Comparison of ENCODE assay signal across 10 mouse cellular contexts in genomic region chr9:25693632-25694031, GRCm38 (mm10).
DNase-seq lines count a peak whose midpoint lies in the region; ATAC-seq lines count a peak whose summit lies in the region.
"Had no signal": no experiment of that assay in that cellular context is flagged by ENCODE, and none has a peak within 500 bp of the region (broad histone marks: within the 10 kb centered on the region; RNA-seq: fewer than 3 reads in every experiment).

No protein-coding gene starts in this region.

- no peaks in the 10 kb centered on the region for H3K9me3 ChIP-seq in hindbrain, embryonic 16.5 days (ENCODE audit: control insufficient read depth, low read length)
- H3K9me3 ChIP-seq in limb, embryonic 10.5 days (replicated peaks) = no peaks in the 10 kb centered on the region
- H3K9me3 ChIP-seq in neural tube, embryonic 15.5 days (replicated peaks) = no peaks in the 10 kb centered on the region

- DNase-seq in heart, adult 18-20 months = peak; percentile 1 to 13
- DNase-seq in heart, adult 11 months = no peak
- DNase-seq in NIH3T3 (ENCODE audit: low read depth) = peak; percentile 2
- DNase-seq in embryo, embryonic 9.5 days (ENCODE audit: extremely low spot score) = peak; percentile 41
- peak; percentile 29 for DNase-seq in limb, embryonic 10.5 days (ENCODE audit: low spot score)
- no peak for DNase-seq in T-cell, adult 2 months (ENCODE audit: low spot score)

- H3K4me3 ChIP-seq in hindbrain, embryonic 16.5 days (ENCODE audit: low read length) = no peak overlapping the region
- no peak overlapping the region for H3K4me3 ChIP-seq in limb, embryonic 10.5 days
- H3K4me3 ChIP-seq in neural tube, embryonic 15.5 days (replicated peaks) = no peak overlapping the region
- H3K4me3 ChIP-seq: heart, embryonic 13.5 days; myocyte had no signal

- H3K4me1 ChIP-seq in hindbrain, embryonic 16.5 days (ENCODE audit: control insufficient read depth, insufficient read depth, low read depth, low read length) = no peaks in the 10 kb centered on the region
- H3K4me1 ChIP-seq in limb, embryonic 10.5 days = no peaks in the 10 kb centered on the region
- H3K4me1 ChIP-seq in neural tube, embryonic 15.5 days = no peaks in the 10 kb centered on the region
- H3K4me1 ChIP-seq: heart, embryonic 13.5 days had no signal

- WGBS in hindbrain, embryonic 16.5 days = 24% methylated on average over 5 of the region's 5 CpGs
- 62% methylated on average over 5 of the region's 5 CpGs for WGBS in limb, embryonic 10.5 days
- 20% methylated on average over 5 of the region's 5 CpGs for WGBS in neural tube, embryonic 15.5 days

- H3K27ac ChIP-seq in hindbrain, embryonic 16.5 days (ENCODE audit: low read depth, low read length) = no peak overlapping the region
- no peak overlapping the region for H3K27ac ChIP-seq in limb, embryonic 10.5 days
- no peak overlapping the region for H3K27ac ChIP-seq in neural tube, embryonic 15.5 days (replicated peaks)
- H3K27ac ChIP-seq: heart, embryonic 13.5 days had no signal

- no peaks in the 10 kb centered on the region for H3K27me3 ChIP-seq in hindbrain, embryonic 16.5 days (replicated peaks; ENCODE audit: control insufficient read depth, insufficient read depth, low read length)
- no peaks in the 10 kb centered on the region for H3K27me3 ChIP-seq in limb, embryonic 10.5 days (ENCODE audit: low read depth, poor library complexity, severe bottlenecking)
- H3K27me3 ChIP-seq in neural tube, embryonic 15.5 days (replicated peaks) = no peaks in the 10 kb centered on the region
- H3K27me3 ChIP-seq: heart, embryonic 13.5 days had no signal

- no peaks in the 10 kb centered on the region for H3K36me3 ChIP-seq in hindbrain, embryonic 16.5 days (ENCODE audit: control insufficient read depth, insufficient read depth, low read length)
- no peaks in the 10 kb centered on the region for H3K36me3 ChIP-seq in limb, embryonic 10.5 days
- no peaks in the 10 kb centered on the region for H3K36me3 ChIP-seq in neural tube, embryonic 15.5 days
- H3K36me3 ChIP-seq: heart, embryonic 13.5 days had no signal

- H3K4me2 ChIP-seq in hindbrain, embryonic 16.5 days (ENCODE audit: low read length) = no peak overlapping the region
- no peak overlapping the region for H3K4me2 ChIP-seq in neural tube, embryonic 15.5 days
- H3K4me2 ChIP-seq: heart, embryonic 13.5 days had no signal

- H3K9ac ChIP-seq in hindbrain, embryonic 16.5 days (ENCODE audit: low read depth, low read length) = no peak overlapping the region
- H3K9ac ChIP-seq in neural tube, embryonic 15.5 days (replicated peaks) = no peak overlapping the region
- H3K9ac ChIP-seq: heart, embryonic 13.5 days had no signal

- ATAC-seq in hindbrain, embryonic 16.5 days = peak; percentile 89
- peak; percentile 92 for ATAC-seq in neural tube, embryonic 15.5 days (ENCODE audit: low FRiP score)

Comparison
In these comparisons a context has a peak if more than half of its experiments do, and no peak if none do; other contexts are left out.
1. DNase-seq: peak in heart, adult 18-20 months (2 of 2), NIH3T3 (single experiment), embryo, embryonic 9.5 days (single experiment) and limb, embryonic 10.5 days (single experiment); none in heart, adult 11 months (single experiment) and T-cell, adult 2 months (single experiment).